10 mouse cellular contexts compared by ENCODE assay signal in genomic region chr3:37128269-37128668, GRCm38 (mm10). TPM values are rescaled to one million over a fixed set of nuclear protein-coding genes. Genes with fewer than 3 reads are reported as not detected.
A peak's percentile ranks its signal among the peaks of the same experiment; 100 is the strongest.
DNase-seq lines count a peak whose midpoint lies in the region; ATAC-seq and TF ChIP-seq lines count a peak whose summit lies in the region.
"Had no signal": no experiment of that assay in that cellular context is flagged by ENCODE, and none has a peak within 500 bp of the region (broad histone marks: within the 10 kb centered on the region; RNA-seq: fewer than 3 reads in every experiment).

No protein-coding gene starts in this region.

- no peaks in the 10 kb centered on the region for H3K27me3 ChIP-seq in hindbrain, embryonic 11.5 days (ENCODE audit: control insufficient read depth, insufficient read depth, low read length)
- no peaks in the 10 kb centered on the region for H3K27me3 ChIP-seq in hindbrain, embryonic 13.5 days
- no peaks in the 10 kb centered on the region for H3K27me3 ChIP-seq in C2C12 (ENCODE audit: control insufficient read depth, insufficient read depth, insufficient read length)
- H3K27me3 ChIP-seq in lung, embryonic 15.5 days: no peaks in the 10 kb centered on the region
- H3K27me3 ChIP-seq: liver, embryonic 12.5 days had no signal

- no peak overlapping the region for H3K4me2 ChIP-seq in hindbrain, embryonic 11.5 days (replicated peaks; ENCODE audit: low read depth, low read length)
- H3K4me2 ChIP-seq in hindbrain, embryonic 13.5 days: no peak overlapping the region
- no peak overlapping the region for H3K4me2 ChIP-seq in lung, embryonic 15.5 days
- H3K4me2 ChIP-seq: liver, embryonic 12.5 days had no signal

- 63% methylated on average over 4 of the region's 4 CpGs for WGBS in hindbrain, embryonic 11.5 days
- 65% methylated on average over 4 of the region's 4 CpGs for WGBS in hindbrain, embryonic 13.5 days
- 37% methylated on average over 4 of the region's 4 CpGs for WGBS in lung, embryonic 15.5 days

- H3K79me3 ChIP-seq in C2C12 (ENCODE audit: low read depth): no peaks in the 10 kb centered on the region

- no peaks in the 10 kb centered on the region for H3K4me1 ChIP-seq in hindbrain, embryonic 11.5 days (replicated peaks; ENCODE audit: control insufficient read depth, insufficient read depth, low read length)
- no peaks in the 10 kb centered on the region for H3K4me1 ChIP-seq in hindbrain, embryonic 13.5 days (replicated peaks)
- H3K4me1 ChIP-seq in lung, embryonic 15.5 days: peaks cover 12% of the 10 kb centered on the region
- H3K4me1 ChIP-seq: liver, embryonic 12.5 days had no signal

- no peaks in the 10 kb centered on the region for H3K9me3 ChIP-seq in hindbrain, embryonic 11.5 days (ENCODE audit: control insufficient read depth, low read length)
- no peaks in the 10 kb centered on the region for H3K9me3 ChIP-seq in hindbrain, embryonic 13.5 days
- no peaks in the 10 kb centered on the region for H3K9me3 ChIP-seq in lung, embryonic 15.5 days
- H3K9me3 ChIP-seq: liver, embryonic 12.5 days had no signal

- no peaks in the 10 kb centered on the region for H3K36me3 ChIP-seq in hindbrain, embryonic 11.5 days (ENCODE audit: control insufficient read depth, insufficient read depth, low read length)
- H3K36me3 ChIP-seq in hindbrain, embryonic 13.5 days: no peaks in the 10 kb centered on the region
- H3K36me3 ChIP-seq in C2C12 (ENCODE audit: control insufficient read depth, insufficient read depth): no peaks in the 10 kb centered on the region
- H3K36me3 ChIP-seq in lung, embryonic 15.5 days: no peaks in the 10 kb centered on the region
- H3K36me3 ChIP-seq: liver, embryonic 12.5 days had no signal

- H3K4me3 ChIP-seq in hindbrain, embryonic 11.5 days (ENCODE audit: low read depth, low read length): no peak overlapping the region
- H3K4me3 ChIP-seq in hindbrain, embryonic 13.5 days: no peak overlapping the region
- no peak overlapping the region for H3K4me3 ChIP-seq in C2C12 (ENCODE audit: insufficient read depth, poor library complexity, severe bottlenecking)
- H3K4me3 ChIP-seq in lung, embryonic 15.5 days: no peak overlapping the region
- H3K4me3 ChIP-seq: liver, embryonic 12.5 days had no signal

- H3K27ac ChIP-seq in hindbrain, embryonic 11.5 days (ENCODE audit: low read depth, low read length): no peak overlapping the region
- no peak overlapping the region for H3K27ac ChIP-seq in hindbrain, embryonic 13.5 days
- H3K27ac ChIP-seq in lung, embryonic 15.5 days: no peak overlapping the region
- H3K27ac ChIP-seq: liver, embryonic 12.5 days had no signal

- no peak for ATAC-seq in hindbrain, embryonic 11.5 days (ENCODE audit: low FRiP score)
- no peak for ATAC-seq in hindbrain, embryonic 13.5 days (ENCODE audit: low FRiP score)
- peak; percentile 78 for ATAC-seq in lung, embryonic 15.5 days (ENCODE audit: borderline replicate concordance, extremely low read depth, low FRiP score, low TSS enrichment)
- ATAC-seq: liver, embryonic 12.5 days had no signal

- TF ChIP-seq CTCF in C2C12 (IDR thresholded peaks at IDR 0.05; ENCODE audit: control insufficient read depth, insufficient read depth, insufficient read length): no peak

- no peaks in the 10 kb centered on the region for H3K79me2 ChIP-seq in C2C12 (ENCODE audit: control insufficient read depth, insufficient read depth)

- peak; percentile 4 for DNase-seq in hindbrain, embryonic 11.5 days (ENCODE audit: low spot score)
- DNase-seq in forelimb bud, embryonic 11.5 days (ENCODE audit: low read depth, low spot score): peak; percentile 35
- no peak for DNase-seq in right cerebral cortex, postnatal 36 days (ENCODE audit: low spot score in 2 of 2)
- no peak for DNase-seq in layer of hippocampus, adult 9-11 months
- DNase-seq in left cerebral cortex, adult 18-20 months (ENCODE audit: low spot score in 2 of 2): no peak

- no peak overlapping the region for H3K9ac ChIP-seq in hindbrain, embryonic 11.5 days (ENCODE audit: low read depth, low read length)
- no peak overlapping the region for H3K9ac ChIP-seq in hindbrain, embryonic 13.5 days
- no peak overlapping the region for H3K9ac ChIP-seq in lung, embryonic 15.5 days
- H3K9ac ChIP-seq: liver, embryonic 12.5 days had no signal

- H3ac ChIP-seq in C2C12 (ENCODE audit: control insufficient read depth, insufficient read length, low read depth): no peak overlapping the region

TF ChIP-seq in C2C12, 6 proteins besides CTCF, POLR2A, EP300 and RAD21:
- TF ChIP-seq MAX (IDR thresholded peaks at IDR 0.05) (peak; percentile 48), MYOD1 (IDR thresholded peaks at IDR 0.05; ENCODE audit: control insufficient read depth, insufficient read length, low read depth) (peak; percentile 98), MYOG (IDR thresholded peaks at IDR 0.05; ENCODE audit: control insufficient read depth, extremely low read depth, insufficient read length) (no peak), FOSL1 (IDR thresholded peaks at IDR 0.05; ENCODE audit: insufficient read depth, low read length, poor library complexity, severe bottlenecking) (peak; percentile 78), CEBPB (IDR thresholded peaks at IDR 0.05; ENCODE audit: low read depth) (peak; percentile 86), USF1 (IDR thresholded peaks at IDR 0.05; ENCODE audit: low read depth) (no peak)

RNA-seq across cellular contexts. Expression of gene Il2, which starts 2.5 kb away (rescaled TPM):
- 0.64 and 0.73 TPM in 2 replicates for polyA plus RNA-seq in hindbrain, embryonic 11.5 days (2014; fragmentation: Nextera tagmentation; extraction: Ambion mirVana)
- polyA plus RNA-seq in hindbrain, embryonic 13.5 days (2015; fragmentation: Nextera tagmentation; extraction: Ambion mirVana): 0.48 and 0.51 TPM in 2 replicates
- not detected for polyA plus RNA-seq in C2C12 (2012; fragmentation: generic; extraction: Trizol)
- polyA plus RNA-seq in lung, embryonic 15.5 days (2015; fragmentation: Nextera tagmentation; extraction: Ambion mirVana): 0.29 and 0.31 TPM in 2 replicates
- not detected for total RNA-seq in left cerebral cortex, adult 18-20 months (2021)
- total RNA-seq: ES-E14 had no signal

Comparison
In these comparisons a context has a peak if more than half of its experiments do, and no peak if none do; other contexts are left out.
1. DNase-seq: peak in hindbrain, embryonic 11.5 days (single experiment) and forelimb bud, embryonic 11.5 days (single experiment); none in right cerebral cortex, postnatal 36 days (0 of 2), layer of hippocampus, adult 9-11 months (single experiment) and left cerebral cortex, adult 18-20 months (0 of 2).